Mouse (Mus musculus): ENCODE measurements around the gene Sema3c.
"Not testable (repeated sequence)": the region's sequence is repeated elsewhere in the genome, so short reads cannot be mapped to it uniquely, and the experiment has no call there.

The Sema3c gene

DNA sequence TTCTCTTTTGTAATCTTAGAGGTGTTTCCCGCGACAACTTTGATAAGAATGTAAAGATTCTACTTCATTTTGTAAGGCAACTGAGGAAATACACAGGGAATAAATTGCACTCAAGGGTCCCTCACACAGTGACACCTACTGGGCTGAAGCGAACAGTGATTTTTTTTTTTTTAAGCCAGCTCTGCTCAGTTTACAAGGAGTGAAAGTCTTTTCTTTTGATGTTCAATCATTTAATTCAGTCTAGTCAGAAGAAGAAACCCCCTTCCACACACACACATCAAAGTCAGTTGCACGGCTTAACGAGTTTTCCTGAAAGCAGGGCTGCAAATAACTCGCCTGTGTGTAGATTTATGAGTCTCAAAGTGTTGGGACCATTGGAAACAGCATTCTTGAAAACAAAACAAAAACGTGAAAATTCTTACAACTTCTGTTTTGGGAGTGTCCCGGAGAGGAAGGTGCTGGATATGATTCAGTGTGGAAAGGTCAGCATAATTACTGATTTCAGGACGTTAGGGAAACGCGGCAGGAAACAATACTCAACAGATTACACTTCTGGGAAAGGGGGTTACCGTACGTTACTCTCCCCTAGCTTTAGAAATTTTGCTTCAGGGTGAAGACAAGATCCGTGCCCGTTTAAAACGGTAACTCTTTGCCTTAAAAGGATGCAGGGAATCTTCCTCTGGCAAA is at the start of gene Sema3c:
Gene Sema3c, plus strand, starts transcription at position 588 of the 687 bp plus-strand sequence.
- peak; percentile 62 for DNase-seq (ENCODE audit: low spot score)

DNA sequence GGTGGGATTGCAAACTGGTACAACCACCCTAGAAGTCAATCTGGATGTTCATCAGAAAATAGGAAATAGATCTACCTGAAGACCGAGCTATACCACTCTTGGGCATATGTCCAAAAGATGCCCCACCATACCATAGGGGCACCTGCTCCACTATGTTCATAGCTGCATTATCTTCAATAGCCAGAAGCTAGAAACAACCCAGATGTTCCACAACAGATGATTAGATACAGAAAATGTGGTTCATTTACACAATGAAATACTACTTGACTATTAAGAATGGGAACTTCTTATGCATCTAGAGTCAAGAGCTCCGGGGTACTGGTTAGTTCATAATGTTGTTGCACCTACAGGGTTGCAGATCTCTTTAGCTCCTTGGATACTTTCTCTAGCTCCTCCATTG is 42.9 kb upstream of the Sema3c start:
- DNase-seq (ENCODE audit: low spot score) = not testable (repeated sequence)

DNA sequence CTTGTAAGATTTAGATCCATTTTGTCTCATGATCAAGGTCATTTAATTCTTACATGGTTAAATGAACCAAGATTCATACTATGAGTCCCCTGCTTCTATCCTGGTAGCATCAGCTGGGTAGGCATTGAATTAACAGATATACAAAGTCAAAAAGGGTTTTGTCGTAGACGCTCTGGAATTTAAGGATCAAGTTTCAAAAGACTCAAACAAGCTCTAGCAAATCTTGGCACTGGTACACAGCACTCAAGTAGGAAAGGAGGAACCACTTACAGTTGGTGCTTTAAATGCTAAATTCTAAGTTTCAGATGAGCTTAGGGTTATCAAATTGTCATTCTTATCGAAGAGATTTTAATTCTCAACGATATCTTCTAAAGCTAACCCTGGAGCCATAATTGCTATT is 30.9 kb upstream of the Sema3c start:
- no peak for DNase-seq (ENCODE audit: low spot score)

DNA sequence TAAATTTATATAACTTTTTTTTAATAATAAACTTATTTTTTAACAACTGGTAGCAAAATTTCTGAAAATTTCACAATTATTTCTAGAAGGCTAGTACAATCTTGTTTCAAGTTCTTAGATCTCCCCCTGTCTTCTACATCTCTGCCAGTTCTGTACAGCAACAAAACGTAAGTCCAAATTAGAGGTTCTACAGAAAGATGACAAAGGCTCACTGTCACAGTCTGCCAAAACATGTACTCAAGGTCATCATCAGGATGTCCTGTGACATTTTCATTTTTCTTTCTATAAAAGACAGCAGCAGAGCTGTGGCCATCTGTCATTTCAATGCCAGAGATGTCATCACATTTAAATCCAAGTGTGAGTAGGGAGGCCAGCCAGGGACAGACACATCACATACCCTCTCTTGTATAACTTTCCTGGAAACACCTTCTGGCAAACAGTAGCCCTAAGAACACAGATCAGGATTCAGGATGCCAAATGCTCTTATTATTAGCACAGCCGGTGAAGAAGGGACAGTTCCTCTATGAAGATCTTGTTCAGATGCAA is 29.1 kb upstream of the Sema3c start:
- no peak for DNase-seq (ENCODE audit: low spot score)

DNA sequence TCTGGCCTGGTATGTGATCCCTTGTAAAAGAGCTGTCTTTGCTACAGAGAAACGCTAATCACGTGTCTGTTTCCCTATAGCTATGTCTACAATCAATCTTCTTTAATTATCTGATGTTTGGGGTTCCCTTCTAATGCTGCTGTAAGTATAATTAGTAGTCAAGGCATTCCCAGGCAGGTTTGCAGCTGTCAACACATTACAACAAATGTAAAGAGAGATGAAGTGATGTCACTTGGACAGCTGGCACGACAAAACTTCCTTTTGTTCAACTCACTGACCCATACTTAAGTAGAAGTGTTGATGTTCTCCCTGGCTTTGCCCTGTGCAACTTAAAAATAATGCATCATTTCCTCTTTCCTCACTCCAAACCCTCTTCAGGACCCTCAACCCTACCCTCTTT is 22.4 kb upstream of the Sema3c start:
- DNase-seq (ENCODE audit: low spot score) = peak; percentile 23

DNA sequence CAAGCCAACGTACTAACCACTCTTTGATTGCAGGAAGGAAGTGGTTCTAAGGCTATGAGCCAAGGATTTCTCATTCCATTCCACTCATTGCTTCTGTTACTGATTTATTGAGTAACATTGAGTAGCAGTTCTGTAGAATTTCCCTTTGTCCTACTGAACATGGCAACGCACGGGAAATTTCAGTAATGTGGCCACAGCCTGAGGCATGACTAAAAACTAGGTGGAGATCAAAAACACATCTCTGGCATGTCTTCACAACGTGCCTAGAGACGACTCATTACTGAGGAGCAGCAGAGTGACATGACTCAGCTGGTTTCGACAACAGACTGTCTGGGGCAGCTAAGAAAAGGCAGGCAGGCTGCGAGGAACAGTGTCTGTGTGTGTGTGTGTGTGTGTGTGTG is 18.0 kb upstream of the Sema3c start:
- DNase-seq (ENCODE audit: low spot score) = peak; percentile 55

DNA sequence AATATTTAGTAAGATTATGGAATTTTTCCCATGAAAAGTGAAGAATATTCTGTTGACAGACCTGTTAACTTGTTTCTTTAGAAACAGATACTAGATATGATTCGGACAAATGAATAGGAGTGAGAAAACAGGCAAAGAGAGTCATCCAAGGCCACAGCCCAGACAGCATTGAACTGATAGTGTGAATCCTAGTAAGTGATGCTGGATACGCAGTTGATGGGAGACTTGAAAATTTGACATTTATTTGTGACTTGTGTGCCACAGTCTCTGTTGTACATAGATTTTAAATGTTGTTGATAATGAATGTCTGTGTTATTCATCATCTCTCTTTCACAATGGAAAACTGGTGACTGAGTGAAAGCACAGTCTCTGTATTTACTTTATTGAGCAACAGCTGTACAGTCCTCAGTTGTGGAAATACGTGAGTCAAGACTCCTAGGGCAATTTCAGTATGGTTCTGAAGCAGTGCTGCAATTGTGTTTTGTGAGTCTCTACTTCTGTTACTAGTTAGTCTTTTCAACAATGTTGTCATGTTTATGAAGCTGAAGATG is 17.3 kb upstream of the Sema3c start:
- DNase-seq (ENCODE audit: low spot score) = no peak

DNA sequence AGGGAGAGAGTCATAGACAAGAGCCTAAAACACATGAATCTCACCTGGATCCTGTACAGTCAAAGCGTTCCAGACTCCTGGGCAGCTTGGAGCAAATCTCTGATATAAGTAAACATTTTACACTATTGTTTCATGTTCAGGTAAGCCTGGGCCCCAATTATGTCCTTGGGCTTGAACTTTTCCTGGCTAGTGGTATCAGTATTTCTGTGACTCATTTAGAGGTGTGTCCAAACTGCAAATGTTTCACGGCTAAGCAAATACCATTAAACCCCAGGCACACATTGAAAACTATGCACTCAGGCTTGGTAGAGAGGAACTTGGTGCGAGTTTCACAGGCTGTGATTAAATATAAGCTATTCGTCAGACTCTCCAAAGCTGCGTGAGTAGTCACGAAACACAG is 2.5 kb upstream of the Sema3c start:
- DNase-seq (ENCODE audit: low spot score) = no peak

DNA sequence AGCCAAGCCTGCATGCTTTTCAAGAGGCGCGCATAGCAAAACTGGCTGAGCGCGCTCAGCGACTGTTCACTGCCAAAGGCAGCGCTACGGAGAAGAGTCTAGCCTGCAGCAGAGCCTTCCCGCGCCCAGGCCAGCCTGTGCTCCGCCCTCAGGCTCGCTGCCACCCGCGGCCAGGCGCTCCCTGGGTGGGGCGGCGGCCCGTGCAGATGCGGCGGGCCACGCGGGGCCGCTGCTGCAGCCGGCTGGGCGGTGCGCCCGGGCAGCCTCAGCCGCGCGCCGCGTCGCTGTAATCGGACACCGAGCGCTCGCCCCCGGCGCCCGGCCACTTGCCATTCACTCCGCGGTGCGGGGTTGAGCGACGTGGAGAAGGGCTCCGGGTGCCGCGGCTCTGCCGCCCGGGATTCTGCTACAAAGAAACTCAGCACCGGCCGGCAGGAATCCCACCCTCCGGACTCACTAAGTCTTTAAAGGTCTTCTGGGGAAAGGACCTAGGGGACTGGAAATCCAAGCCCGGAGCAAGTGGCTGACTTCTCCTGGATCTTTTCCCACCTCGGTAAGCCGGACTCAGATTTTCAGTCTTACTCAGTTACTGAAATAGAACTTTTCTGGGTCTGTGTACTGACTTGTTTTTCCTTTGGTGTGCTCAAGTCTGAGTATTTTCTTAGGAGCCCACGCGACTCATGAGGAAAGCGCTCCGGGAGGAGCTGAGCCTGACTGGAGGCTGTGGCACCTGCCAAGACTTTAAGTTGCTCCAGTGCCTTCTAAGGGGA is 517 bp downstream of the Sema3c start:
- peak; percentile 77 for DNase-seq (ENCODE audit: low spot score)

DNA sequence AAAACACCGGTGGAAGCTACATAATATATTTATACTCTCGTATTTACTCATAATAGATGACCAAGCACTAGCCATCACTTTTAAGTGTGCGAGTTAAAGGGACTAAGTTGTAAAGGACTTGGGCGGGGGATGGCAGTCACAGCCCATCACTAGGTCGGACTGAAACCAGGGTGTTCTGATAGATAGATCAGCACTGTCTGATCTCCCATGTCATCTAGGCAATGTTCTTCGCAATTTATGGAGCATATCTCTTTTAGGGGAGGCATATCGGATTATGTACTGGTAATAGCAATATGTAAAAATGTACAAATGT is 1.1 kb downstream of the Sema3c start:
- DNase-seq (ENCODE audit: low spot score) = no peak

DNA sequence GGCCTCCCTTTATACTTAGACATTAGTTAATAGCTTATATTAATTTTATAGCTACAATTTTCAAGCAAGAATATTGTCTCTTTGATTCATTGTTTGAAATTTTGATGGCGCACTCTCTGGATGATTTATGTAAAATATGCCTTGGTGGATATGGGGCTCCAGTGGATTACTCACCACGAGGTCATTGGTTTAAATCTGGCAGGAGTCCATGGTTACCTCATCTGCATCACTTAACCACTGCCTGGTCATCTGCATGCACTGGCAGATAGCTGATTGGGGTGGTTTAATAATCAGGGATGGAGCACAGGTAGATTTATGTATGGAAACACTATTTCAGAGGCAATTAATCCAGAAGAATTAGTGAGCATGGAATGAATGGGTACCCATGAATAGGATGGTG is 2.0 kb downstream of the Sema3c start:
- no peak for DNase-seq (ENCODE audit: low spot score)

DNA sequence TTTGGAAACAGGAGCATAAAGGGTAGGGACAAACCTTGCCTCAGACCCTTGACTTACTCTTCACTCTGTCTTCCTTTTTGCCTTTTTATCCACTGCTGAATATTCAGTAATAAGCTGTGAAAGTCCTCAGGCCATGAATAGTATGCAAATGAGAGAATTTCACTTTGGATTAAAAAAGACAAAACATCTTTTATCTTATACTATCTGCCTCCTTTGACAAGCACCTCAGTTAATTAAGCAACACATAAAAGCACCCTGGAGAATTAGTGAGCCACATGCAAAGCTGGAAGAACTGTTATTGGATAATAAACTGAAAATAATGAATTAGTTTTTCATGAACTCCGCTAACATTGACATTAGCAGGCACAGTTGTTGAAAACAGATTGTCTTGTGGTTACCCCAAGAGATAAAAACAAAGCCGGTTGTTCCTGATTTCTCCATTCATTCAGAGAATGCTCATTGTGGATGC is 8.0 kb downstream of the Sema3c start:
- DNase-seq (ENCODE audit: low spot score) = no peak

DNA sequence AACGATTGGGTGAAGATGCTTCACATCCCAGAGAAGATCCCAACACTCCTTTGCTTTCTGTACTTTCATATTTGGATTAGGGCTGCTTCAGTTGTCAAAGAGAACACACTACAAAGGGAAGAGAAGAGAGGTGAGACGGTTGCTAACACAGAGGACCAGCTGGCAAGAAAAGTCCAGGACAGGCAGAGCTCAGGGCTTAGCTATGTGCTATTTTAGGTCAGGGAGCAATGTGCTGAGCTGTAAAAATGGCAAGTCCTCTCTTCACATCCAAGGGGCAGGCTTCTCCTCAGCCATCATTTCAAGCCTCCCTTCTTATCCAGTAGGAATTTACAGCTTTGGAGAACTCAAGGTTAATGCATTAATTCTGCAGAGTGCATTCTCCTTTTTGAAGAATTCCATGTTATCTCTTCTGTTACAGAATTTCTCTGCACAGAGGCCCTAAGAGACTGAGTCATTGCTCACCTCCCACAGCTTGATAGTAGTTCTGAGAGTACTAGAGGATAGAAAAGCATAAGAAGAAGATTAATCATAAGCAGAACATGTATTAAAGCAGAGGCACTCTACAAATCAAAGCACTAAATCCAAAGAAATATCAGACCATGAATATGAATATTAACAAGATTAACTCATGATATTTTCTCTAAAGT is 10.3 kb downstream of the Sema3c start:
- no peak for DNase-seq (ENCODE audit: low spot score)

DNA sequence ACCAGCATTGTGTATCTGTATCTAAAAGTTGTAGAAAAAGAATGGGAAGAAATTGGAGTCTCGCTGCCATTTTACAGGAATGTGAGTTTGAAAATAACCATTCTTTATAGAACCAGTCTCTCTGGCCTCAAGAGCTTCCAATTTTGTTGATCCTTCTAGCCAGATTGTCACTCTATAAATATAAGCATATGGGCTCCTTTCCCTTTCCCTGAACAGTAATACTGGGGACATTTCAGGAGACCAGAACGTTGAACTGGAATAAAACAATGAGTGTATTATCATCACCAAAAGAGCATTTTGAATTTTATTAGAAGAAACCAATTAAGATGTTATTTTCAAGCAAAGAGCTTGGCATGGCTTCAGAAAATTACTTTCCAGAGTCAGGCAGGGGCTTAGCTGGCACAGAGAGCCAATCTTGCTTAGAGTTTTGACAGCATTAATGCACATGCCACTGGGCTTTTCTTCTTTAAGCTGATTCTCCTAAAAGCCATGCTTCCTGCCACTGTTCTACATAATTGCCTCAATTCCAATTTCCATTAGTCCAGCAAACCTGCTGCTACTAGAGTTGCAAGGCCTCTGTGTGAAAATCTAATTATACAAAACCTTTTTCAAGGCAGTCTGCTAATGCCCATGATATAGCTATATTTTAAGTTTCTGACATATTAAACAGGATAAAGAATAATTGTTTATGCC is 12.6 kb downstream of the Sema3c start:
- no peak for DNase-seq (ENCODE audit: low spot score)

DNA sequence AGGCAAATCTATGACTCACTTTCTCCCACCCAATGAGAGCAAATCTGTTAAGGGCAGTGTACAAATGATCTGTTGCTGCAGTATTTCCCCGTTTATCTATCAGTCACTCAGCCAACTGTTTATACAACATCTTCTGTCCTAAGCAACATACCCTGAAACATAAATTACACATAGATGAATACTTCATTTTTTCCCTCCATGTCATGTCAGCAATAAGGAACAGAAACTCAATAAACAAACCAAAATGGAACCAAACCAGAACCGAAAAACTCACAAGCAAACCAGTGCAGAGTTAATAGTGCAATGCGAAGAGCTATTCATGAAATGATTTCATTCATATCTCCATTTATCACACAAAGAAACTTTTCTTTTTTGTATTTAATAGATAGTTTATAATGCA is 17.8 kb downstream of the Sema3c start:
- DNase-seq (ENCODE audit: low spot score) = no peak

DNA sequence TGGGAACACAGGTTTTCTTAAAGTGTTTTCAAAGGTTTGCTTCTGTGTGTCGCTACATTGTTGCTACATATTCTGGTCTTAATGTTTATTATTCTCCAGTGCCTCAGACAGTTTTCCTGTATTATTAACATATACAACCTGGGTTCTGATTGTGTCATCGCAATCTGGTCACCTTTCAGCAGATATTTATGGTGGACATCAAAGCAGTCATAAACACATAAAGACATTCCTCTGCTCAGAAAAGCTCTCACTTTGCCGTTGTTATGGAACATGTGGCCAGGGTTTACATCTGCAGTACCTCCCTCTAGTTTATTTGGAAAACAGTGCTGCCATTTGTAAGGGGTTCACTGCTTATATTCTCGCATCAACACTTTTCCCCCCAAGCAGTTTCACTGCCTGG is 27.6 kb downstream of the Sema3c start:
- no peak for DNase-seq (ENCODE audit: low spot score)

DNA sequence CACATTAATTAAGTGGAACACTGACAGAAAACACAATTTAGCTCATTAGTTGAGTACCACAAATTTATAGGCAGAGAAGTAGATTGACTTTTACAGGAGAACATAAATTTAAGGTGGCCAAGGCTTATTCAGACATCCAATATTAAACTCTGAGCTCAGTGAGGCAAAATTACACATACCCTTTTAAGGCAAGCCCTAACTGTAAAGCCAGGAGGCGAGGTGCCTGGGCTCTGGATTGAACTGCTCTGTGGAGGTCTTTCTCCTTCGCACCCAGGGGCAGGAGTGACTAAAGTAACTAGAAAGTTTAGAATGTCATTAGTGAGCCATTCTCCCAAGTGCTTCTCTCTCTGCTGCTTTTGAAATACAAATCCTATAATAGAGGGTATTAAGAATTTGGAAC is 46.5 kb downstream of the Sema3c start:
- no peak for DNase-seq (ENCODE audit: low spot score)

DNA sequence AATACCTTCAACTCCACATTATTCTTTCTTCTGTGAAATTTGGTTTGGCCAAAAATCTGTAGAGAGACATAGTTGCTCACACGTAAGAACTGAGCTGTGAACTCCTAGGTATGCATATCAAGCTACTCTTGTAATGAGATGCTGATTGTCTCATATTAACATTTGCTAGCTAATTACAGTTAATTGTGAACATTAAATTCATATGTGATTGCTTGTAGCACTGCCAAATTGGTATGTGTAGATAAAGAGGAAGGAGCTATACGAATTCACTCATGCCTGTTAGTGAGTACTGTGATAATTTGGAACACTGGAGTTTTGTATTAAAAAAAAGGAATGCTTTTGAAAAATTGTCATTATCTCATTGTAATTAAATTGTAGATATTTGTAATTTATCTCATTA is 48.5 kb downstream of the Sema3c start:
- no peak for DNase-seq (ENCODE audit: low spot score)

DNA sequence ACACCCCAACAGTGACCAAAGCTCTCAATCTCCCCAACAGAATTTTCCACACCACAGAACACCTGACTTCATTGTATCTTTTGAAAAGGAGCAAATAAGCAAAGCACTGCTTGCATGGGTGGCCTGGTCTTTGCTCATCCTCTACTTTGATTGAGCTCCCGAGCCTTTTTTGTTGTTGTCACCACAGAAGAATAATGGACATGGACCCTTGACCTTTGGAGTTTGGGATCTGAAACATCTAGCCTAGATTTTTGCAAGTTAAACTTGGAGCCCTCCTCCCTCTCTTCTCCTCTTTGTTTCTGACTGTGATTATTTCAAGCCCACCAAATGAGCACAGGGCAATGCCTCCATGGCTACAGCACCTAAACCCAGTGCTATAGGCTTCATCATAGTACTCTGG is 54.5 kb downstream of the Sema3c start:
- peak; percentile 55 for DNase-seq (ENCODE audit: low spot score)

DNA sequence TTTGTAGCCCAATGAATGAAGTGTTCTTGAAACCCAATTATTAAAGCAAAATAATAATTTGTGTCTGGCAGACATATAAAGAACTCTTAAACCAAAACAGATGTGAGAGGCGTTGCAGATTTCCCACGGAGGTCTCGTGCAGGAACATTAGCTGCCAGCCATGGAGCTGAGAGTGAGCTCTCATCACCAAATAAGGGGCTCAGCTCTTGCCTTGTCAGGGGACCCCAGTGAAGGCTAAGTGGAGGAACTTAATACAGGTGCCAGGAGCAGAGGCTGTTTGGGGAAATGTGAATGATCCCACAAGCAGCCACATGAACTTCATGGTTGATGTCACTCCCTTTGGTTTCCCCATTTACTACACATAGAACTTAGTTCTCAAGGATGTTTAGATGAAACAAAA is 55.5 kb downstream of the Sema3c start:
- DNase-seq (ENCODE audit: low spot score) = no peak

DNA sequence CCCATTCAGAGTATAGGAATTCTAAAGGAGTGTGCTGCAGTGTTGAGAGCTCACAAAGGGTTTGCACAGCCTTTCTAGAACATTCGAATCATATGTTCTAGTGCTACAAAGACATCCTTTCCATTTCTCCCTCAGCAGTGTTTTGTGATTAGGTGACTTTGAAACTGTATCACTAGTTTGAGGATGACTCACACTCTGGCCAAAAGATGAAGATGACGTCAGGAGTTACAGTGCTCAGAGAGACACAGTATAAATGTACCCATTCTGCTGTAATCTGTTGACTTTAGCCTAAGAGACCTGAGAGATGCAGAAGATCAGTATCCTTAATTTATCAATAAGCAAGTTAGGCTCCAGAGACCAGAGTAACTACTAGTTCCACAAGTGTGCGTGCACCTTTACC is 65.4 kb downstream of the Sema3c start:
- no peak for DNase-seq (ENCODE audit: low spot score)

DNA sequence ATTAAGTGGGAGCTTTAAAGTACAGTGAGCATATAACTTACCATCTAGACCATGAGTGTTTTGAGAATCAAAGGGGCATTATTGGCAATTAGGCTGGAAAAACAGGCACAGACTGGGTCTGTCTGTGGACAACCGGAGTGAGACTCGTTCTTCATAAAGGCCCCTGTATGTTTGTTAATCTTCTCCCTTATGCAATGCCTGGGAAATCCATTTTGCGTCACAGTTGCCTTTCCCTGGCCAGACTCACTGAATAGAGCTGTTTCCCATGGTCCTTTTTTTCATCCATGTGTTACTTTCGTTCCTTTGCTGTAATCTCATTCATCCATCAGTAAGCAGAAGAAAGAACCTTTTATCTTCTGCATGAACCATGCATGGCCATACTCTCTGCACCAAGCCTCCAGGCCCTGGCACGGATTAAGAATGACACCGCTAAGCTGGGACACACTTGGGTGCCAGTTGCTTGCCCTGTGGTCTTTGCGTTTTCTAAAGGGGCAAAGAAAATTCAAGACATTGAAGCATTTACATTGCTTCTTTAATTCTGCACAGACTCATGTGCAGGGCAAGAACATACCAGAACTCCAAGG is 73.7 kb downstream of the Sema3c start:
- DNase-seq (ENCODE audit: low spot score) = no peak
